Mouse (Mus musculus): ENCODE measurements around the gene Vmn1r200. TPM values are rescaled to one million over a fixed set of nuclear protein-coding genes. Genes with fewer than 3 reads are reported as not detected.

Gene Vmn1r200
- not detected for polyA plus RNA-seq (2017; shearing (Covaris generic))

GRCm38 (mm10) chr13:22390073-22390472 is at the start of gene Vmn1r200:
Gene Vmn1r200 (plus strand): TSS chr13:22390373.

GRCm38 (mm10) chr13:22350064-22350463 is 40.1 kb upstream of the Vmn1r200 start, which contains the start of gene Vmn1r198:
Gene Vmn1r198 (plus strand): TSS chr13:22350364.

GRCm38 (mm10) chr13:22379518-22379917 is 10.7 kb upstream of the Vmn1r200 start, which contains the start of gene Vmn1r199:
Gene Vmn1r199 (plus strand): TSS chr13:22379818.

Other genes with a start within 250 kb of the Vmn1r200 start
- not detected for gene Vmn1r191, start 206.4 kb upstream of the Vmn1r200 start, polyA plus RNA-seq (2017; shearing (Covaris generic))
- not detected for gene Vmn1r192, start 199.2 kb upstream of the Vmn1r200 start, polyA plus RNA-seq (2017; shearing (Covaris generic))
- gene Vmn1r193, start 167.2 kb upstream of the Vmn1r200 start, polyA plus RNA-seq (2017; shearing (Covaris generic)) = under 1 TPM in 1 of 2 experiments, not detected in 1; 0.48 TPM
- not detected for gene Vmn1r194, start 146.2 kb upstream of the Vmn1r200 start, polyA plus RNA-seq (2017; shearing (Covaris generic))
- gene Vmn1r195, start 119.9 kb upstream of the Vmn1r200 start, polyA plus RNA-seq (2017; shearing (Covaris generic)) = not detected
- not detected for gene Vmn1r196, start 100.5 kb upstream of the Vmn1r200 start, polyA plus RNA-seq (2017; shearing (Covaris generic))
- gene Vmn1r197, start 65.8 kb upstream of the Vmn1r200 start, polyA plus RNA-seq (2017; shearing (Covaris generic)) = under 1 TPM; 0.08 to 0.11 TPM
- not detected for gene Vmn1r198, start 40.0 kb upstream of the Vmn1r200 start, polyA plus RNA-seq (2017; shearing (Covaris generic))
- not detected for gene Vmn1r199, start 10.6 kb upstream of the Vmn1r200 start, polyA plus RNA-seq (2017; shearing (Covaris generic))
- gene Vmn1r201, start 81.5 kb downstream of the Vmn1r200 start, polyA plus RNA-seq (2017; shearing (Covaris generic)) = not detected
- under 1 TPM; 0.02 to 0.17 TPM for gene Vmn1r202, start 115.0 kb downstream of the Vmn1r200 start, polyA plus RNA-seq (2017; shearing (Covaris generic))
- under 1 TPM; 0.06 to 0.32 TPM for gene Vmn1r203, start 127.7 kb downstream of the Vmn1r200 start, polyA plus RNA-seq (2017; shearing (Covaris generic))
- gene Vmn1r204, start 162.8 kb downstream of the Vmn1r200 start, polyA plus RNA-seq (2017; shearing (Covaris generic)) = under 1 TPM in 1 of 2 experiments, not detected in 1; 0.06 TPM
- gene Vmn1r205, start 202.6 kb downstream of the Vmn1r200 start, polyA plus RNA-seq (2017; shearing (Covaris generic)) = not detected
- gene Vmn1r206, start 233.9 kb downstream of the Vmn1r200 start, polyA plus RNA-seq (2017; shearing (Covaris generic)) = under 1 TPM in 1 of 2 experiments, not detected in 1; 0.14 TPM

All from activated CD4-positive, CD25-positive, alpha-beta regulatory T cell (primary cell).